Comparison of ENCODE assay signal across 7 mouse cellular contexts in genomic region chr5:105400424-105401375, GRCm38 (mm10). TPM values are rescaled to one million over a fixed set of nuclear protein-coding genes. Genes with fewer than 3 reads are reported as not detected.
A peak's percentile ranks its signal among the peaks of the same experiment; 100 is the strongest.
DNase-seq lines count a peak whose midpoint lies in the region; ATAC-seq and TF ChIP-seq lines count a peak whose summit lies in the region.

No protein-coding gene starts in this region.

- no peak for DNase-seq in lung, adult 2 months
- no peak for DNase-seq in lung, postnatal 25 days (ENCODE audit: low spot score)
- no peak for DNase-seq in liver, embryonic 13.5 days
- no peak for DNase-seq in adrenal gland, postnatal 25 days

- H3K9ac ChIP-seq in embryonic facial prominence, embryonic 12.5 days, result peak overlapping the region; percentile 25
- H3K9ac ChIP-seq in hindbrain, embryonic 13.5 days, result peak overlapping the region; percentile 49; the same call in 1 of the 2 replicates
- H3K9ac ChIP-seq in liver, embryonic 13.5 days, result no peak overlapping the region
- no peak overlapping the region for H3K9ac ChIP-seq in stomach, embryonic 15.5 days

- no peak overlapping the region for H3K27ac ChIP-seq in embryonic facial prominence, embryonic 12.5 days
- H3K27ac ChIP-seq in hindbrain, embryonic 13.5 days, result peak overlapping the region; percentile 55
- H3K27ac ChIP-seq in liver, embryonic 13.5 days, result no peak overlapping the region
- H3K27ac ChIP-seq in stomach, embryonic 15.5 days, result no peak overlapping the region

- peak overlapping the region; percentile 47 for H3K4me2 ChIP-seq in embryonic facial prominence, embryonic 12.5 days (replicated peaks)
- H3K4me2 ChIP-seq in hindbrain, embryonic 13.5 days, result peak overlapping the region; percentile 55
- peak overlapping the region; percentile 15; the same call in 1 of the 2 replicates for H3K4me2 ChIP-seq in liver, embryonic 13.5 days
- peak overlapping the region; percentile 43 for H3K4me2 ChIP-seq in stomach, embryonic 15.5 days

- TF ChIP-seq POLR2A in lung, adult 2 months (IDR thresholded peaks at IDR 0.05; ENCODE audit: borderline replicate concordance, extremely low read depth, low read depth, low read length), result no peak

- H3K4me1 ChIP-seq in lung, adult 2 months (ENCODE audit: control insufficient read depth, insufficient read depth, low read length), result 0 out of 2 replicates have a peak, but pooled peaks cover 2% of the 10 kb centered on the region
- H3K4me1 ChIP-seq in embryonic facial prominence, embryonic 12.5 days, result no peaks in the 10 kb centered on the region
- H3K4me1 ChIP-seq in hindbrain, embryonic 13.5 days (replicated peaks), result peaks cover 11% of the 10 kb centered on the region; the same call in 1 of the 2 replicates
- H3K4me1 ChIP-seq in liver, embryonic 13.5 days (replicated peaks), result peaks cover 3% of the 10 kb centered on the region
- H3K4me1 ChIP-seq in stomach, embryonic 15.5 days, result 0 out of 2 replicates have a peak, but pooled peaks cover 2% of the 10 kb centered on the region

- no peak for TF ChIP-seq CTCF in lung, adult 2 months (IDR thresholded peaks at IDR 0.05; ENCODE audit: insufficient read depth, low read length)

- no peaks in the 10 kb centered on the region for H3K27me3 ChIP-seq in embryonic facial prominence, embryonic 12.5 days
- 0 out of 2 replicates have a peak, but pooled peaks cover 3% of the 10 kb centered on the region for H3K27me3 ChIP-seq in hindbrain, embryonic 13.5 days
- peaks cover 7% of the 10 kb centered on the region; the same call in 1 of the 2 replicates for H3K27me3 ChIP-seq in liver, embryonic 13.5 days
- H3K27me3 ChIP-seq in stomach, embryonic 15.5 days (replicated peaks), result no peaks in the 10 kb centered on the region

- no peak for ATAC-seq in embryonic facial prominence, embryonic 12.5 days (ENCODE audit: insufficient number of reproducible peaks, insufficient read depth, low FRiP score, low TSS enrichment)
- peak; percentile 74 for ATAC-seq in hindbrain, embryonic 13.5 days (ENCODE audit: low FRiP score)
- ATAC-seq in liver, embryonic 13.5 days (ENCODE audit: low read depth), result no peak
- no peak for ATAC-seq in stomach, embryonic 15.5 days (ENCODE audit: insufficient read depth, low FRiP score, low read depth)

- WGBS in lung, adult 2 months, result 56% methylated on average over 17 of the region's 17 CpGs
- 53% methylated on average over 17 of the region's 17 CpGs for WGBS in embryonic facial prominence, embryonic 12.5 days
- WGBS in hindbrain, embryonic 13.5 days, result 32% methylated on average over 17 of the region's 17 CpGs
- 68% methylated on average over 17 of the region's 17 CpGs for WGBS in liver, embryonic 13.5 days (ENCODE audit: insufficient replicate concordance)
- 61% methylated on average over 17 of the region's 17 CpGs for WGBS in stomach, embryonic 15.5 days

- no peaks in the 10 kb centered on the region for H3K9me3 ChIP-seq in embryonic facial prominence, embryonic 12.5 days
- no peaks in the 10 kb centered on the region for H3K9me3 ChIP-seq in hindbrain, embryonic 13.5 days
- H3K9me3 ChIP-seq in liver, embryonic 13.5 days (replicated peaks), result no peaks in the 10 kb centered on the region
- H3K9me3 ChIP-seq in stomach, embryonic 15.5 days, result no peaks in the 10 kb centered on the region

- H3K4me3 ChIP-seq in lung, adult 2 months (replicated peaks; ENCODE audit: extremely low read depth, low read depth, low read length), result peak overlapping the region; percentile 59
- H3K4me3 ChIP-seq in embryonic facial prominence, embryonic 12.5 days, result peak overlapping the region; percentile 23
- H3K4me3 ChIP-seq in hindbrain, embryonic 13.5 days, result peak overlapping the region; percentile 21
- no peak overlapping the region for H3K4me3 ChIP-seq in liver, embryonic 13.5 days (replicated peaks)
- H3K4me3 ChIP-seq in stomach, embryonic 15.5 days (replicated peaks), result no peak overlapping the region; the same call in 1 of the 2 replicates

- no peaks in the 10 kb centered on the region for H3K36me3 ChIP-seq in embryonic facial prominence, embryonic 12.5 days
- no peaks in the 10 kb centered on the region for H3K36me3 ChIP-seq in hindbrain, embryonic 13.5 days
- no peaks in the 10 kb centered on the region for H3K36me3 ChIP-seq in liver, embryonic 13.5 days
- no peaks in the 10 kb centered on the region for H3K36me3 ChIP-seq in stomach, embryonic 15.5 days

RNA-seq across cellular contexts. Expression of gene Lrrc8b, which starts 14.9 kb away (rescaled TPM):
- polyA plus RNA-seq in lung, adult 2 months (2012; rRNA removed), result 21.3 and 26.7 TPM in 2 replicates
- 6.1 and 6.2 TPM in 2 replicates for polyA plus RNA-seq in embryonic facial prominence, embryonic 12.5 days (2016; fragmentation: Nextera tagmentation; extraction: Ambion mirVana)
- polyA plus RNA-seq in hindbrain, embryonic 13.5 days (2015; fragmentation: Nextera tagmentation; extraction: Ambion mirVana), result 13.4 and 13.7 TPM in 2 replicates
- polyA plus RNA-seq in liver, embryonic 13.5 days (2015; fragmentation: Nextera tagmentation; extraction: Ambion mirVana), result 4.1 and 5.7 TPM in 2 replicates
- polyA plus RNA-seq in stomach, embryonic 15.5 days (2015; fragmentation: Nextera tagmentation; extraction: Ambion mirVana), result 7.7 and 7.8 TPM in 2 replicates
- 122 and 136 TPM in 2 replicates for total RNA-seq in adrenal gland, postnatal 25 days (2021)

Comparison
In these comparisons a context has a peak if more than half of its experiments do, and no peak if none do; other contexts are left out.
1. H3K4me3 ChIP-seq: peak in lung, adult 2 months (single experiment), embryonic facial prominence, embryonic 12.5 days (single experiment) and hindbrain, embryonic 13.5 days (single experiment); none in liver, embryonic 13.5 days (single experiment) and stomach, embryonic 15.5 days (single experiment).
2. H3K9ac ChIP-seq: peak in embryonic facial prominence, embryonic 12.5 days (single experiment) and hindbrain, embryonic 13.5 days (single experiment); none in liver, embryonic 13.5 days (single experiment) and stomach, embryonic 15.5 days (single experiment).
3. Peak in every context shown above with its lines, with median percentiles within 50 percentile points of each other: H3K4me2 ChIP-seq.